Mouse (Mus musculus) liver, postnatal 0 days (tissue): ENCODE measurements around the gene Tldc1. TPM values are rescaled to one million over a fixed set of nuclear protein-coding genes. Genes with fewer than 3 reads are reported as not detected.

Source experiments
- ATAC-seq: fragments of 200-750 bp; cut with Nextera tagmentation; 2 replicates; pipeline ENCODE4 v1.8.0; 2017; ENCODE audit warnings: mild to moderate bottlenecking, moderate library complexity
- DNase-seq: peaks from one replicate; pipeline ENCODE4 v3.0.0-alpha.2; 2016
- H3K27ac ChIP-seq: fragments of 300-500 bp; sonication (generic); 2 replicates; pipeline ENCODE4 v1.5.1; 2014; ENCODE audit warnings: antibody characterized with exemption, moderate library complexity, mild to moderate bottlenecking, low read depth
- H3K27me3 ChIP-seq: fragments of 300-500 bp; sonication (generic); 2 replicates; pipeline ENCODE4 v1.6.1; 2014; ENCODE audit warnings: low read length, control low read depth, mixed read lengths; ENCODE audit not compliant: insufficient read depth
- H3K36me3 ChIP-seq: fragments of 300-500 bp; sonication (generic); replicated peaks from 2 replicates; pipeline ENCODE4 v1.6.1; 2014; ENCODE audit warnings: mild to moderate bottlenecking, control low read depth, low read length, moderate library complexity, mixed read lengths; ENCODE audit not compliant: insufficient read depth
- H3K4me1 ChIP-seq: fragments of 300-500 bp; sonication (generic); 2 replicates; pipeline ENCODE4 v1.6.1; 2014; ENCODE audit warnings: antibody characterized with exemption, mild to moderate bottlenecking, control low read depth; ENCODE audit not compliant: insufficient read depth
- H3K4me2 ChIP-seq: fragments of 300-500 bp; sonication (generic); 2 replicates; pipeline ENCODE4 v1.6.1; 2014; ENCODE audit warnings: low read depth, mild to moderate bottlenecking, low read length, moderate library complexity, mixed read lengths
- H3K4me3 ChIP-seq: fragments of 300-500 bp; sonication (generic); 2 replicates; pipeline ENCODE4 v1.5.1; 2014; ENCODE audit warnings: low read depth, low read length
- H3K9ac ChIP-seq: fragments of 300-500 bp; sonication (generic); replicated peaks from 2 replicates; pipeline ENCODE4 v1.6.1; 2014; ENCODE audit warnings: mild to moderate bottlenecking, moderate library complexity
- H3K9me3 ChIP-seq: fragments of 300-500 bp; sonication (generic); 2 replicates; pipeline ENCODE4 v1.6.1; 2016; ENCODE audit warnings: mild to moderate bottlenecking, control low read depth, low read length, mixed read lengths
- CTCF ChIP-seq: sonication (generic); IDR thresholded peaks from 2 replicates; pipeline ENCODE4 v1.5.1; 2016; ENCODE audit warnings: antibody characterized with exemption, low read depth
- EP300 ChIP-seq: IDR thresholded peaks from 2 replicates; pipeline ENCODE4 v1.6.1; 2016; ENCODE audit warnings: antibody characterized with exemption, low read depth, mild to moderate bottlenecking
- WGBS: fragments of 180-500 bp; shearing (Covaris S2); extraction: QIAGEN DNeasy Blood & Tissue Kit; methylation state at CpG from one replicate; pipeline ENCODE4 v1.1.7; 2014; ENCODE audit not compliant: insufficient replicate concordance; 5-methylcytosine and 5-hydroxymethylcytosine counted together
- polyA plus RNA-seq: library from polyadenylated mRNA; unstranded; fragments of >200 nt; fragmentation: Nextera tagmentation; extraction: Ambion mirVana; gene quantifications from 2 replicates; pipeline ENCODE4 v1.2.1, GENCODE M21; 2015

The Tldc1 gene
- polyA plus RNA-seq, 1 experiment from 2014 or later, result 4.6 TPM

GRCm38 (mm10) chr8:119713421-119713820, 64.8 kb downstream of the Tldc1 start:
- no peak for ATAC-seq
- no peak overlapping the region for H3K27ac ChIP-seq
- peaks cover 15% of the 10 kb centered on the region for H3K4me1 ChIP-seq
- WGBS, result 76% methylated on average over 5 of the region's 5 CpGs
- TF ChIP-seq CTCF, result no peak
- no peak for TF ChIP-seq EP300
- DNase-seq, result no peak
- no peak overlapping the region for H3K9ac ChIP-seq
- no peaks in the 10 kb centered on the region for H3K36me3 ChIP-seq
- no peaks in the 10 kb centered on the region for H3K9me3 ChIP-seq
- H3K27me3 ChIP-seq, result no peaks in the 10 kb centered on the region
- H3K4me3 ChIP-seq, result no peak overlapping the region
- H3K4me2 ChIP-seq, result no peak overlapping the region

DNA sequence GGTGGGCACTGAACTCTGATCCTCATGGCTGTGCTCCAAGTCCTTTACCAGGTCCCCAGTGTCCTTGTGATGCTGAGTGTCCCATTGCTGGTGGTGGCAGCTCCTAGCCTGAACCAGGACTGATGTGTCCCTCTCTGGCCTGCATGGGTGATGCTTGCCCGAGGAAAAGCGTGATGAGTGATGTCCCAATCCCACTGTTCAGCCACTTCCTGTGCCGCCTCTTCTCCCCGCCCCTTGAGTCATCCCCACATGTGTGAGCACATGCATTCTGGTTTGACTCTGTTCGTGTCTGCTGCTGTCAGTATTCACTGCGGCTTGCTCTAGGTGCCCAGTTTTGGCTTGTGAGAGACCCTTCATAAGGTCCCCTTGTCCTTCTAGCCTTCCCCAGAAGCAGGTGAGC, 66.0 kb downstream of the Tldc1 start:
- ATAC-seq, result peak; percentile 31; the same call in 1 of the 2 replicates
- TF ChIP-seq EP300 (no peak; the same call in 1 of the 2 replicates), CTCF (no peak)
- H3K4me2 ChIP-seq, result no peak overlapping the region
- H3K27ac ChIP-seq, result no peak overlapping the region
- H3K9me3 ChIP-seq, result no peaks in the 10 kb centered on the region
- peak; percentile 58 for DNase-seq
- H3K4me3 ChIP-seq, result no peak overlapping the region
- H3K27me3 ChIP-seq, result no peaks in the 10 kb centered on the region
- no peaks in the 10 kb centered on the region for H3K36me3 ChIP-seq
- no peak overlapping the region for H3K9ac ChIP-seq
- peaks cover 11% of the 10 kb centered on the region for H3K4me1 ChIP-seq
- WGBS, result 71% methylated on average over 6 of the region's 6 CpGs

Other genes starting within 250 kb of the Tldc1 start
- gene Mbtps1, start 219.7 kb downstream of the Tldc1 start, polyA plus RNA-seq, result 17.3 and 20.1 TPM in 2 replicates
- 11.7 and 12.5 TPM in 2 replicates for gene Hsdl1, start 203.2 kb downstream of the Tldc1 start, polyA plus RNA-seq
- 0.07 TPM in 1 of 2 replicates, not detected in the other for gene Dnaaf1, start 203.2 kb downstream of the Tldc1 start, polyA plus RNA-seq
- gene Taf1c, start 173.2 kb downstream of the Tldc1 start, polyA plus RNA-seq, result 2.4 and 2.7 TPM in 2 replicates
- not detected in 2 replicates for gene Adad2, start 165.7 kb downstream of the Tldc1 start, polyA plus RNA-seq
- not detected in 2 replicates for gene Kcng4, start 142.7 kb downstream of the Tldc1 start, polyA plus RNA-seq
- 6.0 and 7.2 TPM in 2 replicates for gene Wfdc1, start 112.1 kb downstream of the Tldc1 start, polyA plus RNA-seq
- gene Atp2c2, start 78.4 kb downstream of the Tldc1 start, polyA plus RNA-seq, result 0.05 and 0.14 TPM in 2 replicates
- 28.5 and 28.8 TPM in 2 replicates for gene Cotl1, start 62.1 kb upstream of the Tldc1 start, polyA plus RNA-seq
- 4.3 and 4.9 TPM in 2 replicates for gene Klhl36, start 83.8 kb upstream of the Tldc1 start, polyA plus RNA-seq
- gene Usp10, start 131.9 kb upstream of the Tldc1 start, polyA plus RNA-seq, result 44.1 and 46.5 TPM in 2 replicates
- not detected in 2 replicates for gene Gm20388, start 132.4 kb upstream of the Tldc1 start, polyA plus RNA-seq
- gene Crispld2, start 214.0 kb upstream of the Tldc1 start, polyA plus RNA-seq, result 2.1 and 2.5 TPM in 2 replicates